Mouse (Mus musculus): ENCODE data around the gene Tmem94. TPM values are rescaled to one million over a fixed set of nuclear protein-coding genes. Genes with fewer than 3 reads are reported as not detected.

The Tmem94 gene
- polyA plus RNA-seq, 1 experiment: 80.1 TPM

DNA sequence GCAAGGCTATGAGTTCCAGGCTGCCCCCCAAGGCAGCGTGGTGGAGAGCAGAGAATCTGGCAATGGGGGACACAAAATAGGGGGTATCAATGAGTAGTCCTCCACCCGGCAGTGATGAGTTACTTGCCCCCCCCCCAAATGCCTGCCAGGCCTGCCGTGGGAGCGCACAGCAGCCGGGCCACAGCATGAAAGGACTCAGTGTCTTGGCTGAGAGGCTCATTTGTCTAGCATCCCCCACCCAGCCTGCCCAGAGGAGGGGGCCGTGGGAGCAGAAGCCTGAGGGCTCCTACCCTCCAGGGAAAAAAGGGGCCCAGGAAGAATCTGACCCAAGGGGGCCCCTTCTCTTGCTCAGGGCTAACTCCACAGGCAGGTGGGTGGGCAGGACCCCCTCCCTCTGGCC lies 42.1 kb downstream of the Tmem94 start:
- Histone ChIP-seq H3K4me3 (ENCODE audit: control insufficient read depth, low read depth, low read length) (no peak overlapping the region), H3K36me3 (ENCODE audit: control insufficient read depth, insufficient read depth, low read length) (no peaks in the 10 kb centered on the region), H3K27ac (ENCODE audit: control insufficient read depth, insufficient read depth, low read depth, low read length) (no peak overlapping the region), H3K4me1 (ENCODE audit: control insufficient read depth, insufficient read depth, low read length) (no peaks in the 10 kb centered on the region), H3K27me3 (ENCODE audit: control insufficient read depth, insufficient read depth, low read length) (no peaks in the 10 kb centered on the region)
- TF ChIP-seq CTCF (IDR thresholded peaks at IDR 0.05; ENCODE audit: control insufficient read depth, insufficient read depth, insufficient replicate concordance, low read depth, low read length): no peak
- no peak for TF ChIP-seq POLR2A (IDR thresholded peaks at IDR 0.05; ENCODE audit: control insufficient read depth, low read depth, low read length)

DNA sequence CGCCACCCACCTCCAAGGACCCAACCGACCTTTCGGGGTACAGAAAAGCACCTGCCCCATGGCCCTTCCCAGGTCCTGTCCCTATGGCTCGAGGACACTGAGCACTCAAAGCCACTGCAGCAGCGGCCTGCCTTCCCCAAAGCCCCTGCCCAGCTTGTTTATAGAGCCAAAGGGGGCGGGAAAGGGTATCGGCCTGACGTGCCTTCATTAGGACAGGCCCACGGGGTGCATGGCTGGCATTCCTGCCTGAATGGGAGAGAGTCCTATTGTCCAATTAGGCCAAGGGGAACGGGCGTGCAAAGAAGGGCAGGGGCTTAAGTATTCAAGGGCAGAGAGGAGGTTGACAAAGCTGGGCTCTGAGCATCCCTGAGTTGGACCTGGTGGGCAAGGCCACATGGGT lies 42.7 kb downstream of the Tmem94 start:
- H3K27ac ChIP-seq (ENCODE audit: control insufficient read depth, insufficient read depth, low read depth, low read length): no peak overlapping the region
- TF ChIP-seq POLR2A (IDR thresholded peaks at IDR 0.05; ENCODE audit: control insufficient read depth, low read depth, low read length) (no peak), CTCF (IDR thresholded peaks at IDR 0.05; ENCODE audit: control insufficient read depth, insufficient read depth, insufficient replicate concordance, low read depth, low read length) (no peak)
- no peaks in the 10 kb centered on the region for H3K36me3 ChIP-seq (ENCODE audit: control insufficient read depth, insufficient read depth, low read length)
- H3K4me1 ChIP-seq (ENCODE audit: control insufficient read depth, insufficient read depth, low read length): peaks cover 4% of the 10 kb centered on the region
- H3K4me3 ChIP-seq (ENCODE audit: control insufficient read depth, low read depth, low read length): no peak overlapping the region
- H3K27me3 ChIP-seq (ENCODE audit: control insufficient read depth, insufficient read depth, low read length): no peaks in the 10 kb centered on the region

DNA sequence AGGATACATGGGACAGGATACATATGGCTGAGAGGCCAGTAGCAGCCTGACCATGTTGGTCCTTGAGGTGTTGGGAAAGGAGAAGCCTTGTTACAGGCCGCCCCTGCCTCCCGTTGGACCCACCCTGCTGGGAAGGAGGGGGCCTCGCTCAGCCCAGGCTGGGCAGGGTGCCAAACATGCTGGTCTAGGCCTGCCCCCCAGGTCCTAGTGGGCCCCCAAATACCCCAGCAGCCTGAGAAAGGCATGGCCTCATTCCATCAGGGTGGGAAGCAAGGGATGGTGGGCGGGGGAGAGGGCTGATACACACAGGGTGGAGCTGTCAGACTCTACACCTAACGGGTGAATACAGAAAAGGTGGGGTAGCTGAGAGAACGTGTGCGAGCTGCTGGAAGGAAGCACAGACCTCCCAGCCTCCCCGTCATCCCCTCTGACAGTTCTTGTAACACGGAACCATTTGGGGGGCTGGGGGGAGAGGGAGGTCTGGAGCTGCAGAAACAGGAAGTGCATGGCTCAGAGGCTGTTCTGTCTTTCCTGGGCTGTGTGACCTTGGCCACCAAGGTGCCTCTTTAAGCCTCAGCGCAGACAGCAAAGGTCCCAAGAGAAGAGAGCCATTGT lies 43.6 kb downstream of the Tmem94 start:
- no peak for TF ChIP-seq POLR2A (IDR thresholded peaks at IDR 0.05; ENCODE audit: control insufficient read depth, low read depth, low read length)
- no peak for TF ChIP-seq CTCF (IDR thresholded peaks at IDR 0.05; ENCODE audit: control insufficient read depth, insufficient read depth, insufficient replicate concordance, low read depth, low read length)
- Histone ChIP-seq H3K36me3 (ENCODE audit: control insufficient read depth, insufficient read depth, low read length) (no peaks in the 10 kb centered on the region), H3K27ac (ENCODE audit: control insufficient read depth, insufficient read depth, low read depth, low read length) (no peak overlapping the region), H3K4me3 (ENCODE audit: control insufficient read depth, low read depth, low read length) (no peak overlapping the region), H3K4me1 (ENCODE audit: control insufficient read depth, insufficient read depth, low read length) (peaks cover 10% of the 10 kb centered on the region), H3K27me3 (ENCODE audit: control insufficient read depth, insufficient read depth, low read length) (no peaks in the 10 kb centered on the region)

DNA sequence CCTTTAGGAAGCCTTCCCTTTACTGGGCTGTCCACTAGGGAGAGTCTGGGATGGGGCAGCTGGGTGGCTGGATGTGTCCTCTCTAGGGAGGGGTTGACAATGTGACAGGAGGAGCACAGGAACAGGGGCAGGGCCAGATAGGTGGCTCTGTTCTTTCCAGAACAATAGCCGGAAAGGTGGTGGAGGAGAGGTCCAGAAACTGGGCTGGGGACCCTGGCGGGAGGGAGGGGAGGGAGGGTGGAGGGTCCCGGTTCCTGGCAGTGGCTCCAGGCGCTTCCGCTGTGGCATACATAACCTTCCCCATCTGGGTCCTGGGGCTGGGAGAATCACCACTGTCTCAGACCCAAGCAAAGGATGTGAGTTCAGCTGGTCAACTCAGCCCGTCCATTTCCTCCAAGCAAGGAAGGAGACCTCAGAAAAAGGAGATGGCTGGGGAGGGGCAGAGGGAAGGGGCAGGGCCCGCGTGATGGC lies 44.1 kb downstream of the Tmem94 start:
- no peak overlapping the region for H3K27ac ChIP-seq (ENCODE audit: control insufficient read depth, insufficient read depth, low read depth, low read length)
- H3K4me3 ChIP-seq (ENCODE audit: control insufficient read depth, low read depth, low read length): no peak overlapping the region
- H3K4me1 ChIP-seq (ENCODE audit: control insufficient read depth, insufficient read depth, low read length): peaks cover 15% of the 10 kb centered on the region
- H3K27me3 ChIP-seq (ENCODE audit: control insufficient read depth, insufficient read depth, low read length): no peaks in the 10 kb centered on the region
- no peaks in the 10 kb centered on the region for H3K36me3 ChIP-seq (ENCODE audit: control insufficient read depth, insufficient read depth, low read length)
- TF ChIP-seq CTCF (IDR thresholded peaks at IDR 0.05; ENCODE audit: control insufficient read depth, insufficient read depth, insufficient replicate concordance, low read depth, low read length) (no peak), POLR2A (IDR thresholded peaks at IDR 0.05; ENCODE audit: control insufficient read depth, low read depth, low read length) (no peak)

DNA sequence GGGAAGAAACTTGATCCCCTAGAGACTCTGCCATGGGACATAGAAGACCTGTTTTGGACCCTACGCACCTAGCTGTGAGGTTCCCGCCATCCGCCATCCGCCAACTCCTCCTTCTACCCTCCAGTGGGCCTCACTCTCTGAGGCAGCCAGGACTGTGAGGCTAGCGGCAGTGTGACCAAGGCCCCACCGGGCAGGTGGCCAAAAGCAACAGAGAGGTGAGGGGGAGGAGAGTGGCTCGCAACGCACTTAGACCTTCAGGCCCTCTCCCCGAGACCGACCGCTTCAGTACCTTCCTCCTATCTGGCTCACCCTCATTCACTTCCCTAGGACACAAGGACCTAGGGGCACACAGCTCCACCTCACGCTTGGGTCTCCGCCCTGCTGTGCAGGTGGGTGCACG lies 45.1 kb downstream of the Tmem94 start:
- no peaks in the 10 kb centered on the region for H3K36me3 ChIP-seq (ENCODE audit: control insufficient read depth, insufficient read depth, low read length)
- H3K4me3 ChIP-seq (ENCODE audit: control insufficient read depth, low read depth, low read length): no peak overlapping the region
- no peak overlapping the region for H3K27ac ChIP-seq (ENCODE audit: control insufficient read depth, insufficient read depth, low read depth, low read length)
- TF ChIP-seq POLR2A (IDR thresholded peaks at IDR 0.05; ENCODE audit: control insufficient read depth, low read depth, low read length): no peak
- TF ChIP-seq CTCF (IDR thresholded peaks at IDR 0.05; ENCODE audit: control insufficient read depth, insufficient read depth, insufficient replicate concordance, low read depth, low read length): no peak
- no peaks in the 10 kb centered on the region for H3K27me3 ChIP-seq (ENCODE audit: control insufficient read depth, insufficient read depth, low read length)
- H3K4me1 ChIP-seq (ENCODE audit: control insufficient read depth, insufficient read depth, low read length): peaks cover 23% of the 10 kb centered on the region

DNA sequence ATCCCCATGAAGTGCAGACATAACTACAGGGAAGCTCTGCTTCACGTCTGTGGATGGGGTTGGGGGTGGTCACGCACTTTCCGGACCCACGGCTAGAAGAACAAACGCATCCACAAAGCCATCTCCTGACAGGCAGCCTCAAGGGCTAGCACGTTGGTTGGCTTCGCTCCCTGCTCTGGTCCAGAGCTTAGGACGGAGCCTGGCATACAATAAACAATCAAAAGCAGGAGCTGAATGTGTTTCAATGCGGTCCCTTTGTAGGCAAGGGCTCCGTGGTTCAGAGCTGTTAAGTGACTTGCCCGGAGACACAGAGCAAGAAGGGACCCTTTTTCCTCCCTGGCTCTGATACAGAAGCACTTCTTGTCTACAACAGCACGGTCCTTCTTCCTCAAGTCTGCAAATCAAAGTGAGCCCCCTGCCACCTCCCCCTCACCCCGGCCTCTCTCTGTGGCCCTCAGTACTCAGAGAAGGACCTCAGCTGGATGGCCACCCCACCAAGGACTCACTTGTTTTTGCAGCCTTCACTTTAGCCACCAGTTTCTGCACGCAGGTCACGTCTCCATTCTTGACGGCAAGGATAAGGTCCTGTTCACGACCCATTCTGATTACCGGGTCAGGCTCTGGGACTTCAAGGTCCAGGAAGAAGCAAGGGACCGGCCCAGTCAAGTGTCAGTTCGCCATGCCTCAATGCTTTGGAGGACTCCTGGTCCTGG lies 46.3 kb downstream of the Tmem94 start:
- Histone ChIP-seq H3K27me3 (ENCODE audit: control insufficient read depth, insufficient read depth, low read length) (no peaks in the 10 kb centered on the region), H3K4me1 (ENCODE audit: control insufficient read depth, insufficient read depth, low read length) (peaks cover 24% of the 10 kb centered on the region), H3K4me3 (ENCODE audit: control insufficient read depth, low read depth, low read length) (no peak overlapping the region), H3K36me3 (ENCODE audit: control insufficient read depth, insufficient read depth, low read length) (no peaks in the 10 kb centered on the region), H3K27ac (ENCODE audit: control insufficient read depth, insufficient read depth, low read depth, low read length) (no peak overlapping the region)
- TF ChIP-seq POLR2A (IDR thresholded peaks at IDR 0.05; ENCODE audit: control insufficient read depth, low read depth, low read length) (no peak), CTCF (IDR thresholded peaks at IDR 0.05; ENCODE audit: control insufficient read depth, insufficient read depth, insufficient replicate concordance, low read depth, low read length) (no peak)

DNA sequence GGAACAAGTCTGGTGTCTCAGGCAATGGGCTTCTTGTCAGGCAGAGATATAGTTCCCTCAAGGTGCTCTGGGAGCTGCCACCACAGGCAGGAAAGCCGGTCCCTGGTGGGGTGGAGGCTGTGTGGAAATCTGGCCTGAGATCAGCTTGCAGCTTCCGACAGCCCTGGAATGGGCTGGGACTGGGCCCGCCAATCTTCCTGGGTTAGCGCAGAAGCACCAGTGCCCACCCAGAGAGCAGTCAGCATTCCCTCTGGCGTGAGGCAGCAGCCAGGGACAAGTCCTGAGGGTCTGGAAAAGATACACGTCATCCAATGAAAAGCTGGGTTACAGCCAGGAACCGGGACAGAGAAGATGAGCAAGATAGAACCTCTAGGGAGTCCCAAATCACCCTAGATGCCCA lies 46.9 kb downstream of the Tmem94 start:
- peaks cover 24% of the 10 kb centered on the region for H3K4me1 ChIP-seq (ENCODE audit: control insufficient read depth, insufficient read depth, low read length)
- no peak overlapping the region for H3K27ac ChIP-seq (ENCODE audit: control insufficient read depth, insufficient read depth, low read depth, low read length)
- no peaks in the 10 kb centered on the region for H3K27me3 ChIP-seq (ENCODE audit: control insufficient read depth, insufficient read depth, low read length)
- TF ChIP-seq CTCF (IDR thresholded peaks at IDR 0.05; ENCODE audit: control insufficient read depth, insufficient read depth, insufficient replicate concordance, low read depth, low read length) (no peak), POLR2A (IDR thresholded peaks at IDR 0.05; ENCODE audit: control insufficient read depth, low read depth, low read length) (no peak)
- H3K36me3 ChIP-seq (ENCODE audit: control insufficient read depth, insufficient read depth, low read length): no peaks in the 10 kb centered on the region
- no peak overlapping the region for H3K4me3 ChIP-seq (ENCODE audit: control insufficient read depth, low read depth, low read length)
